Mouse (Mus musculus) G1E (cell line): ENCODE measurements around the gene Ldhal6b.

Experiments used
- CTCF ChIP-seq: IDR thresholded peaks from 2 replicates; pipeline ENCODE4 v1.5.1; 2012; ENCODE audit warnings: low read depth, low read length, inconsistent platforms, mixed read lengths
- GATA1 ChIP-seq: IDR thresholded peaks from 2 replicates; pipeline ENCODE4 v1.6.1; 2012; ENCODE audit warnings: borderline replicate concordance, low read length, inconsistent platforms, mixed read lengths
- POLR2AphosphoS5 ChIP-seq: IDR thresholded peaks from 2 replicates; pipeline ENCODE4 v1.6.1; 2012; ENCODE audit warnings: low read depth, low read length, inconsistent platforms; ENCODE audit not compliant: insufficient replicate concordance

- TF ChIP-seq CTCF, result no peak
- TF ChIP-seq POLR2AphosphoS5, result no peak
- TF ChIP-seq GATA1, result no peak
These were observed 6.3 kb downstream of the Ldhal6b start for GRCm38 (mm10) chr17:5412301-5412700.
